In the genomic region with DNA sequence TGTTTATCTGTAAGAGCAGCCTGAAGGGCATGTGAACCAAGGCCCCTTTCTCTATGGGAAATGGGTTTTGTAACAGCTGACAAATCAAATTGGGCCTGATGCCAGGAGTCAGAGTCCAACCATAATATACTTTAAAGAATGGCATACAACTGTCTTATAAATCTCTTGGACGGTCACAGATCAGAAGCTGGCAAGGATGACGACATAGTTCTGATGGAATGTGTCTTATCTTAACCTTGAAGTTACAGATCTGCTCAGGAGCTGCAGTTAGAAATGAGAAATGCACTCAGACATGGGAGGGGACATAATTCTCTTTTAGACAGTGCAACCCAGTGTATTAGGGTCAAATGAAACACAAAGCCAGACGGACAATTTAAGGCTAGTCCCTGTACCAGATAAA, we compare ENCODE assay signal across 8 mouse cellular contexts. TPM values are rescaled to one million over a fixed set of nuclear protein-coding genes. Genes with fewer than 3 reads are reported as not detected.
DNase-seq lines count a peak whose midpoint lies in the region; ATAC-seq and TF ChIP-seq lines count a peak whose summit lies in the region.

No protein-coding gene starts in this region.

- H3K27ac ChIP-seq in heart, adult 2 months: peak overlapping the region; percentile 3; the same call in 1 of the 2 replicates
- peak overlapping the region; percentile 58 for H3K27ac ChIP-seq in intestine, embryonic 16.5 days (ENCODE audit: low read length)
- peak overlapping the region; percentile 50; the same call in 1 of the 2 replicates for H3K27ac ChIP-seq in stomach, embryonic 15.5 days
- H3K27ac ChIP-seq in gastrocnemius, adult 2 months: no peak overlapping the region; the same call in 1 of the 2 replicates

- no peaks in the 10 kb centered on the region for H3K9me3 ChIP-seq in intestine, embryonic 16.5 days (ENCODE audit: control insufficient read depth, low read length)
- no peaks in the 10 kb centered on the region for H3K9me3 ChIP-seq in stomach, embryonic 15.5 days

- H3K4me3 ChIP-seq in heart, adult 2 months: no peak overlapping the region
- H3K4me3 ChIP-seq in intestine, embryonic 16.5 days (ENCODE audit: low read length): no peak overlapping the region
- no peak overlapping the region for H3K4me3 ChIP-seq in stomach, embryonic 15.5 days (replicated peaks)
- no peak overlapping the region for H3K4me3 ChIP-seq in gastrocnemius, adult 2 months

- no peak for TF ChIP-seq POLR2A in heart, adult 2 months (IDR thresholded peaks at IDR 0.05; ENCODE audit: insufficient read depth, low read depth, low read length)

- no peak for TF ChIP-seq EP300 in heart, adult 2 months (IDR thresholded peaks at IDR 0.05; ENCODE audit: insufficient read depth, low read depth, low read length)

- intact Hi-C loops in heart, adult 2 months (cut with DNase I): loop anchor here (2.0 kb wide), 1 partner anchor 18 kb away; a partner anchor contains a TSS
- intact Hi-C loops in gastrocnemius, adult 2 months (cut with DNase I): no loop called here

- no peak overlapping the region; the same call in 1 of the 2 replicates for H3K9ac ChIP-seq in heart, adult 2 months (ENCODE audit: low read depth, low read length)
- no peak overlapping the region for H3K9ac ChIP-seq in intestine, embryonic 16.5 days (ENCODE audit: low read depth, low read length)
- no peak overlapping the region for H3K9ac ChIP-seq in stomach, embryonic 15.5 days

- ATAC-seq in intestine, embryonic 16.5 days: peak; percentile 86
- no peak for ATAC-seq in stomach, embryonic 15.5 days (ENCODE audit: insufficient read depth, low FRiP score, low read depth)
- no peak for ATAC-seq in erythroblast, adult 5-6 weeks (replicated peaks; ENCODE audit: low FRiP score, poor library complexity, severe bottlenecking)

- no peak for TF ChIP-seq CTCF in heart, adult 2 months (IDR thresholded peaks at IDR 0.05)
- TF ChIP-seq CTCF in gastrocnemius, adult 2 months (IDR thresholded peaks at IDR 0.05): no peak

- H3K36me3 ChIP-seq in heart, adult 2 months (ENCODE audit: control insufficient read depth, insufficient read depth, low read length): peaks cover 8% of the 10 kb centered on the region
- no peaks in the 10 kb centered on the region for H3K36me3 ChIP-seq in intestine, embryonic 16.5 days (ENCODE audit: control insufficient read depth, insufficient read depth, low read length)
- no peaks in the 10 kb centered on the region for H3K36me3 ChIP-seq in stomach, embryonic 15.5 days

- no peak for DNase-seq in heart, adult 2 months
- DNase-seq in heart, adult 9 months (ENCODE audit: low spot score in 2 of 2): no peak
- DNase-seq in retina, postnatal 1 day: peak; percentile 11
- DNase-seq in retina, embryonic 14.5 days (ENCODE audit: low spot score): no peak
- no peak for DNase-seq in gastrocnemius, adult 2 months

- WGBS in heart, adult 2 months: 15% methylated on average over 3 of the region's 3 CpGs
- 22% methylated on average over 3 of the region's 3 CpGs for WGBS in intestine, embryonic 16.5 days
- WGBS in stomach, embryonic 15.5 days: 21% methylated on average over 3 of the region's 3 CpGs

- H3K79me2 ChIP-seq in heart, adult 2 months (replicated peaks; ENCODE audit: control insufficient read depth, insufficient read depth, low read length): 0 out of 2 replicates have a peak, but pooled peaks cover 2% of the 10 kb centered on the region

- H3K4me1 ChIP-seq in heart, adult 2 months (ENCODE audit: control insufficient read depth, insufficient read depth, low read length): peaks cover 3% of the 10 kb centered on the region
- peaks cover 18% of the 10 kb centered on the region for H3K4me1 ChIP-seq in intestine, embryonic 16.5 days (ENCODE audit: control insufficient read depth, insufficient read depth, low read length)
- H3K4me1 ChIP-seq in stomach, embryonic 15.5 days: peaks cover 19% of the 10 kb centered on the region

- no peak overlapping the region for H3K4me2 ChIP-seq in intestine, embryonic 16.5 days (ENCODE audit: low read depth, low read length)
- H3K4me2 ChIP-seq in stomach, embryonic 15.5 days: no peak overlapping the region

- H3K27me3 ChIP-seq in heart, adult 2 months (ENCODE audit: control insufficient read depth, insufficient read depth, low read length): no peaks in the 10 kb centered on the region
- H3K27me3 ChIP-seq in intestine, embryonic 16.5 days (replicated peaks; ENCODE audit: control insufficient read depth, insufficient read depth, low read length): no peaks in the 10 kb centered on the region
- no peaks in the 10 kb centered on the region for H3K27me3 ChIP-seq in stomach, embryonic 15.5 days (replicated peaks)

RNA-seq across cellular contexts. Expression of a gene that starts 18.8 kb away (rescaled TPM):
- 10 to 100 TPM; 56.5 to 57.0 TPM for total RNA-seq in heart, adult 2 months (2021)
- 15.6 and 39.9 TPM in 2 replicates for polyA plus RNA-seq in heart, adult 2 months (2012; rRNA removed)
- polyA plus RNA-seq in intestine, embryonic 16.5 days (2015; fragmentation: Nextera tagmentation; extraction: Ambion mirVana): 60.0 and 70.4 TPM in 2 replicates
- 91.8 and 97.2 TPM in 2 replicates for polyA plus RNA-seq in stomach, embryonic 15.5 days (2015; fragmentation: Nextera tagmentation; extraction: Ambion mirVana)
- 42.0 and 42.1 TPM in 2 replicates for total RNA-seq in erythroblast, adult 5-6 weeks (2015; ENCODE audit: low replicate concordance)
- 49.5 and 57.4 TPM in 2 replicates for total RNA-seq in erythroblast, adult 5-6 weeks (2017; ENCODE audit: low replicate concordance)
- total RNA-seq in gastrocnemius, adult 2 months (2021): 10 to 100 TPM; 24.4 to 36.6 TPM

RNA-seq across cellular contexts. Expression of a gene that starts 19.4 kb away (rescaled TPM):
- total RNA-seq in heart, adult 2 months (2021): 100 to 1,000 TPM; 143 to 149 TPM
- 59.4 and 109 TPM in 2 replicates for polyA plus RNA-seq in heart, adult 2 months (2012; rRNA removed)
- 472 and 503 TPM in 2 replicates for polyA plus RNA-seq in intestine, embryonic 16.5 days (2015; fragmentation: Nextera tagmentation; extraction: Ambion mirVana)
- 664 and 681 TPM in 2 replicates for polyA plus RNA-seq in stomach, embryonic 15.5 days (2015; fragmentation: Nextera tagmentation; extraction: Ambion mirVana)
- 130 and 135 TPM in 2 replicates for total RNA-seq in erythroblast, adult 5-6 weeks (2015; ENCODE audit: low replicate concordance)
- 189 and 286 TPM in 2 replicates for total RNA-seq in erythroblast, adult 5-6 weeks (2017; ENCODE audit: low replicate concordance)
- total RNA-seq in gastrocnemius, adult 2 months (2021): 10 to 100 TPM; 93.9 to 98.7 TPM

RNA-seq across cellular contexts. Expression of a gene that starts 37.4 kb away (rescaled TPM):
- 1 to 10 TPM in 1 of 2 experiments, under 1 TPM in 1; 0.86 to 2.0 TPM for total RNA-seq in heart, adult 2 months (2021)
- 1.6 and 1.9 TPM in 2 replicates for polyA plus RNA-seq in heart, adult 2 months (2012; rRNA removed)
- 3.4 and 5.2 TPM in 2 replicates for polyA plus RNA-seq in intestine, embryonic 16.5 days (2015; fragmentation: Nextera tagmentation; extraction: Ambion mirVana)
- polyA plus RNA-seq in stomach, embryonic 15.5 days (2015; fragmentation: Nextera tagmentation; extraction: Ambion mirVana): 7.8 and 15.9 TPM in 2 replicates
- total RNA-seq in erythroblast, adult 5-6 weeks (2015; ENCODE audit: low replicate concordance): 449 and 473 TPM in 2 replicates
- total RNA-seq in erythroblast, adult 5-6 weeks (2017; ENCODE audit: low replicate concordance): 629 and 671 TPM in 2 replicates
- not detected for total RNA-seq in gastrocnemius, adult 2 months (2021)

RNA-seq across cellular contexts. Expression of a gene that starts 51.7 kb away (rescaled TPM):
- 10 to 100 TPM; 50.2 to 55.2 TPM for total RNA-seq in heart, adult 2 months (2021)
- polyA plus RNA-seq in heart, adult 2 months (2012; rRNA removed): 58.7 and 96.8 TPM in 2 replicates
- polyA plus RNA-seq in intestine, embryonic 16.5 days (2015; fragmentation: Nextera tagmentation; extraction: Ambion mirVana): 297 and 298 TPM in 2 replicates
- 248 and 260 TPM in 2 replicates for polyA plus RNA-seq in stomach, embryonic 15.5 days (2015; fragmentation: Nextera tagmentation; extraction: Ambion mirVana)
- 123 and 131 TPM in 2 replicates for total RNA-seq in erythroblast, adult 5-6 weeks (2015; ENCODE audit: low replicate concordance)
- total RNA-seq in erythroblast, adult 5-6 weeks (2017; ENCODE audit: low replicate concordance): 54.0 and 56.5 TPM in 2 replicates
- 10 to 100 TPM; 38.5 to 41.4 TPM for total RNA-seq in gastrocnemius, adult 2 months (2021)

RNA-seq across cellular contexts. Expression of a gene that starts 53.9 kb away (rescaled TPM):
- 10 to 100 TPM; 13.9 to 15.2 TPM for total RNA-seq in heart, adult 2 months (2021)
- polyA plus RNA-seq in heart, adult 2 months (2012; rRNA removed): 13.3 and 13.9 TPM in 2 replicates
- polyA plus RNA-seq in intestine, embryonic 16.5 days (2015; fragmentation: Nextera tagmentation; extraction: Ambion mirVana): 20.2 and 22.1 TPM in 2 replicates
- 18.3 and 21.6 TPM in 2 replicates for polyA plus RNA-seq in stomach, embryonic 15.5 days (2015; fragmentation: Nextera tagmentation; extraction: Ambion mirVana)
- total RNA-seq in erythroblast, adult 5-6 weeks (2015; ENCODE audit: low replicate concordance): 1.5 TPM in 1 of 2 replicates, not detected in the other
- 0.70 and 1.0 TPM in 2 replicates for total RNA-seq in erythroblast, adult 5-6 weeks (2017; ENCODE audit: low replicate concordance)
- total RNA-seq in gastrocnemius, adult 2 months (2021): 10 to 100 TPM; 10.8 to 12.7 TPM

Comparison
In these comparisons a context has a peak if more than half of its experiments do, and no peak if none do; other contexts are left out.
1. RNA of a gene that starts 37.4 kb away (total RNA-seq): 449 to 671 TPM in erythroblast, adult 5-6 weeks; 0.86 to 2.0 TPM in heart, adult 2 months and not detected in gastrocnemius, adult 2 months; every median in the first group is over 100 times any median in the second.